Mouse (Mus musculus) heart, postnatal 0 days (tissue): ENCODE results near the gene D430019H16Rik. TPM values are rescaled to one million over a fixed set of nuclear protein-coding genes. Genes with fewer than 3 reads are reported as not detected.

ENCODE experiments used
- ATAC-seq: fragments of 200-750 bp; cut with Nextera tagmentation; 2 replicates; pipeline ENCODE4 v1.8.0; 2017; ENCODE audit warnings: low read depth, moderate number of reproducible peaks, moderate library complexity; ENCODE audit not compliant: insufficient read depth
- DNase-seq: peaks from one replicate; pipeline ENCODE4 v3.0.0-alpha.2; 2016; ENCODE audit warnings: low spot score
- H3K27ac ChIP-seq: fragments of 300-500 bp; sonication (generic); 2 replicates; pipeline ENCODE4 v1.5.1; 2014; ENCODE audit warnings: low read depth, mild to moderate bottlenecking
- H3K27me3 ChIP-seq: fragments of 300-500 bp; sonication (generic); 2 replicates; pipeline ENCODE4 v1.6.1; 2014; ENCODE audit warnings: low read length, mixed read lengths; ENCODE audit not compliant: control insufficient read depth, insufficient read depth
- H3K36me3 ChIP-seq: fragments of 300-500 bp; sonication (generic); replicated peaks from 2 replicates; pipeline ENCODE4 v1.6.1; 2014; ENCODE audit warnings: low read length, mixed read lengths; ENCODE audit not compliant: control insufficient read depth, insufficient read depth
- H3K4me1 ChIP-seq: fragments of 300-500 bp; sonication (generic); 2 replicates; pipeline ENCODE4 v1.6.1; 2014; ENCODE audit warnings: antibody characterized with exemption; ENCODE audit not compliant: control insufficient read depth, insufficient read depth
- H3K4me2 ChIP-seq: fragments of 300-500 bp; sonication (generic); 2 replicates; pipeline ENCODE4 v1.6.1; 2014; ENCODE audit warnings: low read depth, mild to moderate bottlenecking, low read length, moderate library complexity
- H3K4me3 ChIP-seq: fragments of 300-500 bp; sonication (generic); 2 replicates; pipeline ENCODE4 v1.5.1; 2014; ENCODE audit warnings: low read depth, low read length
- H3K9ac ChIP-seq: fragments of 300-500 bp; sonication (generic); replicated peaks from 2 replicates; pipeline ENCODE4 v1.6.1; 2014; ENCODE audit warnings: low read depth, low read length, mixed read lengths
- H3K9me3 ChIP-seq: fragments of 300-500 bp; sonication (generic); replicated peaks from 2 replicates; pipeline ENCODE4 v1.6.1; 2016; ENCODE audit warnings: low read length; ENCODE audit not compliant: control insufficient read depth
- CTCF ChIP-seq: IDR thresholded peaks from 2 replicates; pipeline ENCODE4 v1.5.1; 2016; ENCODE audit warnings: antibody characterized with exemption, control low read depth, low read depth
- EP300 ChIP-seq: IDR thresholded peaks from 2 replicates; pipeline ENCODE4 v1.6.1; 2016; ENCODE audit warnings: antibody characterized with exemption, low read depth
- WGBS: fragments of 180-500 bp; shearing (Covaris S2); extraction: QIAGEN DNeasy Blood & Tissue Kit; methylation state at CpG from one replicate; pipeline ENCODE4 v1.1.7; 2014; 5-methylcytosine and 5-hydroxymethylcytosine counted together
- polyA plus RNA-seq: library from polyadenylated mRNA; unstranded; fragments of >200 nt; fragmentation: Nextera tagmentation; extraction: Ambion mirVana; gene quantifications from 2 replicates; pipeline ENCODE4 v1.2.1, GENCODE M21; 2015
- total RNA-seq: library from RNA; depleted of rRNA; stranded (reverse); fragments of >200 nt; gene quantifications from 2 replicates; pipeline ENCODE4 v1.2.3, GENCODE M21; 2014; ENCODE audit warnings: low replicate concordance

Gene D430019H16Rik
- total and polyA plus RNA-seq, 2 experiments from 2014 or later: 0.08 to 0.34 TPM

GRCm38 (mm10) chr12:105445767-105446166 is 7.9 kb upstream of the D430019H16Rik start:
- TF ChIP-seq CTCF (no peak), EP300 (no peak)
- Histone ChIP-seq H3K27me3 (no peaks in the 10 kb centered on the region), H3K36me3 (no peaks in the 10 kb centered on the region), H3K4me3 (no peak overlapping the region), H3K9me3 (no peaks in the 10 kb centered on the region), H3K4me2 (no peak overlapping the region), H3K4me1 (no peaks in the 10 kb centered on the region), H3K9ac (no peak overlapping the region), H3K27ac (no peak overlapping the region)
- ATAC-seq (no peak), DNase-seq (no peak)
- WGBS: 57% methylated on average over 6 of the region's 6 CpGs

GRCm38 (mm10) chr12:105449239-105449638 is 4.4 kb upstream of the D430019H16Rik start:
- 55% methylated on average over 4 of the region's 4 CpGs for WGBS
- H3K36me3 ChIP-seq: no peaks in the 10 kb centered on the region
- H3K9me3 ChIP-seq: no peaks in the 10 kb centered on the region
- TF ChIP-seq CTCF: no peak
- TF ChIP-seq EP300: no peak
- H3K27me3 ChIP-seq: peaks cover 13% of the 10 kb centered on the region
- H3K4me2 ChIP-seq: no peak overlapping the region
- ATAC-seq (no peak), DNase-seq (no peak)
- H3K4me1 ChIP-seq: peaks cover 4% of the 10 kb centered on the region; the same call in 1 of the 2 replicates
- H3K9ac ChIP-seq: no peak overlapping the region
- no peak overlapping the region for H3K27ac ChIP-seq
- H3K4me3 ChIP-seq: no peak overlapping the region

- Histone ChIP-seq H3K4me2 (peak overlapping the region; percentile 81), H3K27me3 (peaks cover 21% of the 10 kb centered on the region), H3K9me3 (no peaks in the 10 kb centered on the region), H3K9ac (no peak overlapping the region), H3K36me3 (no peaks in the 10 kb centered on the region), H3K4me3 (peak overlapping the region; percentile 52), H3K27ac (no peak overlapping the region), H3K4me1 (peaks cover 4% of the 10 kb centered on the region; the same call in 1 of the 2 replicates)
- TF ChIP-seq CTCF (no peak), EP300 (no peak)
- DNase-seq (no peak), ATAC-seq (peak; percentile 14; the same call in 1 of the 2 replicates)
- 10% methylated on average over 21 of the region's 21 CpGs for WGBS
Measured at GRCm38 (mm10) chr12:105454258-105455062, 804 bp downstream of the D430019H16Rik start.

DNA sequence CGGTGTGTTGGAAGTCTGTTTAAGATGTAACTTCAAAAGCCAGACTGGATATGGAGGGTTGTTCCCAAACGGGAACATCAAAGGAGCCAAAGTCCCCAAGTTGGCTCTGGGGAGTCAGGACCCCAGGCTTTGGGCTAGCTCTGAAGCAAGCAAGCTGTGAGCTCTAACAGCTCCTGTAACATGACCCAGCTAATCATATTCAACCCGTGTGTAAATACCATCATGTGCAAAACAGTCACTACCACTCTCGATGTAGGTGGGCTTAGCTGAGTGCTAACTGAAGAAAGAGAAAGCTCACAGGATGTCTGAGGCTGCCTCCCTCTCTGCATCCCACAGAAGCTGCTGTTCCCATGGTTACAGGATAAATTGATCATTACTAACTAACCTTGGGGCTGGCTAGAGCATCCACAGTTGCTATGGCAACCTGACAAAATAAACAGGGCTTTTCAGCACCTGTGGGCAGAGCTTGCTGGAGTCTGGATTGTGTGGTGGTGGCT is 1.5 kb downstream of the D430019H16Rik start:
- H3K9ac ChIP-seq: no peak overlapping the region
- ATAC-seq (no peak), DNase-seq (no peak)
- H3K4me3 ChIP-seq: no peak overlapping the region
- no peaks in the 10 kb centered on the region for H3K9me3 ChIP-seq
- WGBS: 14% methylated on average over 4 of the region's 4 CpGs
- H3K4me2 ChIP-seq: no peak overlapping the region
- H3K27me3 ChIP-seq: peaks cover 21% of the 10 kb centered on the region
- H3K4me1 ChIP-seq: peaks cover 4% of the 10 kb centered on the region; the same call in 1 of the 2 replicates
- TF ChIP-seq CTCF: no peak
- TF ChIP-seq EP300: no peak
- H3K27ac ChIP-seq: no peak overlapping the region
- no peaks in the 10 kb centered on the region for H3K36me3 ChIP-seq

DNA sequence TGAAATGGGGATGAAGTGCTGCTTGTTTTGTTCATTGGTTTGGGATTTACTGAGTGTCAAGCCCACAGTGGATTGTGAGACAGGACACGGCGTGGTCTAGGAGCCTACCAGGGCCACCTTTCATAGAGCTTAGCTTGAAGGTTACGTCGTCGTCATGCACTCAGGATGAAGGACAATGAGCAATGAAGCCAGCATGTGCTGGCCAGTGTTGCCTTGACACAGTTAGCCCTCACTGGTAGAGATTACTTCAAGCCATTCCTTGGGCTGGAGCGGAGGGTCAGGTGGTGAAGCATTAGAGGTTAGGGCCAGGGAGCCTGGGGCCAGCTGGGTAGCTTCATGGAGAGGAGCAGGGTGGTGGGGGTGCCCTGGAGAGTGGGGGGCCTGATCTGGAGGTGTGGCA is 5.1 kb downstream of the D430019H16Rik start:
- Histone ChIP-seq H3K27ac (no peak overlapping the region), H3K4me1 (peaks cover 3% of the 10 kb centered on the region; the same call in 1 of the 2 replicates), H3K4me3 (no peak overlapping the region), H3K9me3 (no peaks in the 10 kb centered on the region), H3K4me2 (no peak overlapping the region), H3K9ac (no peak overlapping the region), H3K27me3 (peaks cover 13% of the 10 kb centered on the region), H3K36me3 (no peaks in the 10 kb centered on the region)
- DNase-seq: no peak
- TF ChIP-seq CTCF (no peak), EP300 (no peak)
- 88% methylated on average over 6 of the region's 6 CpGs for WGBS
- ATAC-seq: no peak
